Mouse (Mus musculus) B cell, adult 67 days (primary cell): Measurements from ENCODE around the gene Wdr91. TPM values are rescaled to one million over a fixed set of nuclear protein-coding genes. Genes with fewer than 3 reads are reported as not detected.

Source experiments
- total RNA-seq, 2 experiments: library from RNA; stranded (reverse); gene quantifications; 4 replicates each; pipeline ENCODE4 v1.2.4; 2023

The Wdr91 gene
- total RNA-seq = 10 to 100 TPM; 70.6 to 74.3 TPM

GRCm38 (mm10) chr6:34910371-34911219, at the start of gene Wdr91:
Gene Wdr91, minus strand, starts transcription at chr6:34910876.

GRCm38 (mm10) chr6:34919956-34920355, 9.3 kb upstream of the Wdr91 start, which contains the start of gene Stra8:
Gene Stra8, plus strand, starts transcription at chr6:34920163.

GRCm38 (mm10) chr6:34877509-34878321, 33.0 kb downstream of the Wdr91 start, which contains the start of gene Cyren:
Gene Cyren, minus strand, starts transcription at chr6:34878060.

GRCm38 (mm10) chr6:34862791-34863403, 47.8 kb downstream of the Wdr91 start, which contains the start of gene Tmem140:
Gene Tmem140, plus strand, starts transcription at chr6:34863146.

Other genes with a start within 250 kb of the Wdr91 start
- 1 to 10 TPM; 6.9 to 7.1 TPM for gene Agbl3, start 130.4 kb downstream of the Wdr91 start, total RNA-seq
- 10 to 100 TPM in 1 of 2 experiments, 1 to 10 TPM in 1; 9.3 to 13.3 TPM for gene Tmem140, start 47.7 kb downstream of the Wdr91 start, total RNA-seq
- gene Cyren, start 32.8 kb downstream of the Wdr91 start, total RNA-seq = 10 to 100 TPM; 11.5 to 16.5 TPM
- not detected for gene Stra8, start 9.3 kb upstream of the Wdr91 start, total RNA-seq
- gene Slc23a4, start 77.5 kb upstream of the Wdr91 start, total RNA-seq = under 1 TPM in 1 of 2 experiments, not detected in 1; 0.23 TPM
- 10 to 100 TPM; 50.2 to 62.8 TPM for gene Cnot4, start 222.8 kb upstream of the Wdr91 start, total RNA-seq